Mouse (Mus musculus) C2C12 (cell line): ENCODE results near the gene Pard6b. TPM values are rescaled to one million over a fixed set of nuclear protein-coding genes. Genes with fewer than 3 reads are reported as not detected.

Source experiments
- H3K27me3 ChIP-seq: one replicate; pipeline ENCODE4 v1.6.1; 2011; ENCODE audit not compliant: control insufficient read depth, insufficient read depth, insufficient read length
- H3K36me3 ChIP-seq: one replicate; pipeline ENCODE4 v1.6.1; 2011; ENCODE audit not compliant: control insufficient read depth, insufficient read depth
- H3K4me3 ChIP-seq: one replicate; pipeline ENCODE4 v1.5.1; 2011; ENCODE audit warnings: mild to moderate bottlenecking, control low read depth; ENCODE audit not compliant: poor library complexity, insufficient read depth, severe bottlenecking
- H3K79me2 ChIP-seq: one replicate; pipeline ENCODE4 v1.6.1; 2011; ENCODE audit not compliant: control insufficient read depth, insufficient read depth
- H3K79me3 ChIP-seq: one replicate; pipeline ENCODE4 v1.6.1; 2011; ENCODE audit warnings: low read depth, control low read depth
- H3ac ChIP-seq: one replicate; pipeline ENCODE3; 2011; ENCODE audit warnings: low read depth; ENCODE audit not compliant: control insufficient read depth, insufficient read length
- CEBPB ChIP-seq: IDR thresholded peaks from one replicate; pipeline ENCODE4 v1.6.1; 2011; ENCODE audit warnings: low read depth, mild to moderate bottlenecking, control low read depth, moderate library complexity
- CTCF ChIP-seq: IDR thresholded peaks from one replicate; pipeline ENCODE4 v1.5.1; 2011; ENCODE audit not compliant: control insufficient read depth, insufficient read depth, insufficient read length
- FOSL1 ChIP-seq: IDR thresholded peaks from one replicate; pipeline ENCODE4 v1.8.0; 2011; ENCODE audit warnings: mild to moderate bottlenecking, low read length; ENCODE audit not compliant: poor library complexity, insufficient read depth, severe bottlenecking
- MAX ChIP-seq: IDR thresholded peaks from one replicate; pipeline ENCODE4 v1.6.1; 2011; ENCODE audit warnings: mild to moderate bottlenecking, control low read depth
- MYOD1 ChIP-seq: IDR thresholded peaks from one replicate; pipeline ENCODE4 v1.6.1; 2011; ENCODE audit warnings: low read depth; ENCODE audit not compliant: control insufficient read depth, insufficient read length
- MYOG ChIP-seq: IDR thresholded peaks from one replicate; pipeline ENCODE4 v1.6.1; 2011; ENCODE audit not compliant: control insufficient read depth, insufficient read length; ENCODE audit errors: extremely low read depth
- USF1 ChIP-seq: IDR thresholded peaks from one replicate; pipeline ENCODE4 v1.6.1; 2011; ENCODE audit warnings: low read depth, mild to moderate bottlenecking, control low read depth, moderate library complexity
- polyA plus RNA-seq: library from polyadenylated mRNA; unstranded; fragments of >200 nt; fragmentation: generic; extraction: Trizol; gene quantifications from one replicate; pipeline ENCODE4 v1.2.1, GENCODE M21; 2012; ENCODE audit warnings: missing spikeins

Gene Pard6b
- polyA plus RNA-seq, 1 experiment = 0.33 TPM

- H3K27me3 ChIP-seq = peaks cover 13% of the 10 kb centered on the region
- TF ChIP-seq USF1 = no peak
- TF ChIP-seq MYOD1 = no peak
- no peak for TF ChIP-seq MYOG
- TF ChIP-seq FOSL1 = no peak
- TF ChIP-seq MAX = no peak
- TF ChIP-seq CTCF = no peak
- no peak for TF ChIP-seq CEBPB
Observed at GRCm38 (mm10) chr2:168085621-168086265, 4.9 kb downstream of the Pard6b start.

DNA sequence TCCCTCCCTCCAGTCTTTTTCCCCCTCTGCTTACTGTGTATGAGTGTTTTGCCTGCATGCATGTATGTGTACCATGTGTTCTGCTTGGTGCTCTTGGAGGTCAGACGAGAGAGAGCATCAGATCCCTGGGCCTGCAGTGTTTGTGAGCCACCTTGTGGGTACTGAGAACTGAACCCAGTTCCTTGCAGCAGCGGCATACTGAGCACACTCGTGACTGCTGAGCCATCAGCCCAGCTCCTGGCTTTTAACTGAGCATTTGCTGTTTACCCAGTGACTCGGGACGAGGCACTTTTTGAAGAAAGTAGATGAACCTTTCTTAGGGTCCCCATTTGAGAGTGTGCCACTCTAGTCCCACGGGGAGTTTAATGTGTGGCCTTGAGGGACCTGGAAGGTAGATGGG is 5.5 kb downstream of the Pard6b start:
- no peaks in the 10 kb centered on the region for H3K79me3 ChIP-seq
- H3K4me3 ChIP-seq = no peak overlapping the region
- no peak for TF ChIP-seq MAX
- no peak for TF ChIP-seq MYOD1
- no peak for TF ChIP-seq CTCF
- no peak for TF ChIP-seq USF1
- no peak for TF ChIP-seq FOSL1
- no peak for TF ChIP-seq MYOG
- TF ChIP-seq CEBPB = no peak
- H3K79me2 ChIP-seq = no peaks in the 10 kb centered on the region
- H3K27me3 ChIP-seq = peaks cover 8% of the 10 kb centered on the region
- H3K36me3 ChIP-seq = no peaks in the 10 kb centered on the region
- no peak overlapping the region for H3ac ChIP-seq

More at GRCm38 (mm10) chr2:168085621-168086265, 4.9 kb downstream of the Pard6b start:
- Histone ChIP-seq H3K79me3 (no peaks in the 10 kb centered on the region), H3K79me2 (no peaks in the 10 kb centered on the region), H3K4me3 (no peak overlapping the region), H3K36me3 (no peaks in the 10 kb centered on the region), H3ac (no peak overlapping the region)

- Histone ChIP-seq H3K36me3 (no peaks in the 10 kb centered on the region), H3K79me2 (no peaks in the 10 kb centered on the region), H3K4me3 (no peak overlapping the region), H3ac (no peak overlapping the region), H3K27me3 (peaks cover 4% of the 10 kb centered on the region), H3K79me3 (no peaks in the 10 kb centered on the region)
- TF ChIP-seq MYOD1 (no peak), USF1 (peak; percentile 23)
Observed at GRCm38 (mm10) chr2:168086839-168087238, 6.0 kb downstream of the Pard6b start.

GRCm38 (mm10) chr2:168091560-168091959 is 10.8 kb downstream of the Pard6b start:
- Histone ChIP-seq H3K27me3 (no peaks in the 10 kb centered on the region), H3K79me3 (no peaks in the 10 kb centered on the region), H3K4me3 (no peak overlapping the region), H3K36me3 (no peaks in the 10 kb centered on the region), H3K79me2 (no peaks in the 10 kb centered on the region), H3ac (no peak overlapping the region)
- TF ChIP-seq FOSL1 (no peak), CTCF (no peak), CEBPB (no peak), MYOG (no peak), USF1 (no peak), MYOD1 (no peak), MAX (no peak)

DNA sequence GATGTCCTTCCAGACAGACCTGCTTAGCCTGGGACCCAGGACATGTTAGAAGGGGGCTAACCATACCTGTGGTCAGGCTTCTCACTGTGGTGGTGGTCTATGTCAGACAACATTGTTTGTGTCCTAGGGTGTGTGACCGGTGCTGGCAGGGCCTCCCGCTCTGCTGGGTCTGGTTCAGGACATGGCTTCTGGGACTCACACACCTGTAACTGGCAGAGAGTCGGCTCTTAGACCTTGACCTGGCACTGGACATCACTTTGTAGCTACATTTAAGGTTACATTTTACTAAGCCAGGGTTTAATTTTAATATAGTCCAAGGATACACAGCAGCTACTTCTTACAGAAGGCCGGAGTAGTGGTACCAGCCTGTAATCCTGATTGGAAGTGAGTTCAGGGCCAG is 12.3 kb downstream of the Pard6b start:
- Histone ChIP-seq H3K36me3 (no peaks in the 10 kb centered on the region), H3K27me3 (no peaks in the 10 kb centered on the region), H3K4me3 (no peak overlapping the region), H3ac (no peak overlapping the region), H3K79me3 (no peaks in the 10 kb centered on the region), H3K79me2 (no peaks in the 10 kb centered on the region)
- no peak for TF ChIP-seq USF1
- no peak for TF ChIP-seq CTCF
- no peak for TF ChIP-seq MYOD1
- TF ChIP-seq MAX = no peak
- TF ChIP-seq MYOG = no peak
- TF ChIP-seq CEBPB = no peak
- TF ChIP-seq FOSL1 = no peak

DNA sequence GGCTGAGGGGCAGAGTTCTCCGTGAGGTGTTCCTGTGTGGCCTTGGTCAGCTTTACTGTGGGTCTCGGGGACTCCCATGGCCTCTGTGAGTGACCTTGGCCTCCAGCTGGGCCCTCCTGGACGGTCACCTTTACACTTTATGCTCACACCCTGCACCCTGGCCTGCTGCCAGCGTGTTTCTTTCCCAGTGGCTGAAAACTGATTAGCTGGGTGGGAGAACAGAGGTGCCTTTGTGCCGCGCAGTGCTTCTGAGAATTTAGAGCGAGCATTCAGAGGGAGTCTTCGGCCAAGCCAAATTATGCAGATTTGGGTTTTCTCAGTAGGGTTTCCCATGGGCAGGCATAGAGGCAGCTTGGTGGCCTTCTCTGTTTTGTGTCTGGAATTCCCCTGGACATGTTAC is 14.3 kb downstream of the Pard6b start:
- Histone ChIP-seq H3ac (no peak overlapping the region), H3K79me3 (no peaks in the 10 kb centered on the region), H3K27me3 (no peaks in the 10 kb centered on the region), H3K79me2 (no peaks in the 10 kb centered on the region), H3K4me3 (no peak overlapping the region), H3K36me3 (no peaks in the 10 kb centered on the region)
- TF ChIP-seq CEBPB (no peak), MYOD1 (no peak), FOSL1 (no peak), MYOG (no peak), MAX (no peak), USF1 (no peak), CTCF (no peak)
